Mouse (Mus musculus): ENCODE measurements around the gene Palld.

GRCm38 (mm10) chr8:61848581-61849162, 53.8 kb downstream of the Palld start:
- no peak for TF ChIP-seq POLR2A (IDR thresholded peaks at IDR 0.05; ENCODE audit: insufficient read depth, low read length)
- no peak for TF ChIP-seq CTCF (IDR thresholded peaks at IDR 0.05; ENCODE audit: low read depth, low read length)
- no peak for TF ChIP-seq EP300 (IDR thresholded peaks at IDR 0.05; ENCODE audit: insufficient read depth, low read depth, low read length)

All from ES-Bruce4 (cell line).